Mouse (Mus musculus) bone marrow macrophage, adult 2 months (primary cell): ENCODE results near the gene Gm13030.

Experiments
- CTCF ChIP-seq: IDR thresholded peaks from 2 replicates; pipeline ENCODE4 v1.5.1; 2012; ENCODE audit warnings: low read depth, mild to moderate bottlenecking, low read length, moderate library complexity
- POLR2A ChIP-seq: IDR thresholded peaks from 2 replicates; pipeline ENCODE4 v1.6.1; 2012; ENCODE audit warnings: mild to moderate bottlenecking, low read depth, low read length, borderline replicate concordance

- TF ChIP-seq CTCF (no peak), POLR2A (no peak)
Measured at GRCm38 (mm10) chr4:138865092-138865491, 8.7 kb downstream of the Gm13030 start.
